Mouse (Mus musculus) ES-Bruce4 (cell line): Measurements from ENCODE around the gene Gm43638. TPM values are rescaled to one million over a fixed set of nuclear protein-coding genes. Genes with fewer than 3 reads are reported as not detected.
"Not testable (repeated sequence)": the region's sequence is repeated elsewhere in the genome, so short reads cannot be mapped to it uniquely, and the experiment has no call there.

Experiments used
- H3K27ac ChIP-seq: 2 replicates; pipeline ENCODE4 v1.5.1; 2012; ENCODE audit warnings: low read length, inconsistent platforms; ENCODE audit not compliant: insufficient read depth
- H3K27me3 ChIP-seq: 2 replicates; pipeline ENCODE4 v1.6.1; 2012; ENCODE audit warnings: mild to moderate bottlenecking, low read length, inconsistent platforms; ENCODE audit not compliant: control insufficient read depth, poor library complexity, insufficient read depth, severe bottlenecking
- H3K36me3 ChIP-seq: 2 replicates; pipeline ENCODE4 v1.6.1; 2012; ENCODE audit warnings: inconsistent platforms, mild to moderate bottlenecking, low read length, moderate library complexity; ENCODE audit not compliant: control insufficient read depth, poor library complexity, insufficient read depth, severe bottlenecking
- H3K4me1 ChIP-seq: one replicate; pipeline ENCODE4 v1.8.1; 2011; ENCODE audit warnings: low read length; ENCODE audit not compliant: control insufficient read depth, insufficient read depth
- H3K4me3 ChIP-seq: 2 replicates; pipeline ENCODE4 v1.5.1; 2011; ENCODE audit warnings: low read depth, mild to moderate bottlenecking, low read length
- H3K9ac ChIP-seq: 2 replicates; pipeline ENCODE4 v1.6.1; 2012; ENCODE audit warnings: low read depth, mild to moderate bottlenecking, inconsistent platforms; ENCODE audit not compliant: poor library complexity, severe bottlenecking
- H3K9me3 ChIP-seq: replicated peaks from 2 replicates; pipeline ENCODE4 v1.6.1; 2012; ENCODE audit warnings: mild to moderate bottlenecking, low read length, inconsistent platforms; ENCODE audit not compliant: control insufficient read depth, poor library complexity, insufficient read depth, severe bottlenecking
- CTCF ChIP-seq: IDR thresholded peaks from one replicate; pipeline ENCODE4 v1.8.1; 2011; ENCODE audit warnings: low read depth, low read length
- EP300 ChIP-seq: IDR thresholded peaks from 2 replicates; pipeline ENCODE4 v1.6.1; 2011; ENCODE audit warnings: low read depth, low read length; ENCODE audit not compliant: insufficient read depth
- POLR2A ChIP-seq: IDR thresholded peaks from one replicate; pipeline ENCODE4 v1.8.1; 2011; ENCODE audit warnings: low read length; ENCODE audit not compliant: insufficient read depth
- polyA plus RNA-seq: library from polyadenylated mRNA; stranded (reverse); fragments of >200 nt; gene quantifications from 2 replicates; pipeline ENCODE4 v1.2.4, GENCODE M21; 2011; ENCODE audit warnings: low read depth; ENCODE audit not compliant: missing spikeins, insufficient read depth, insufficient read length

The Gm43638 gene
- polyA plus RNA-seq, 1 experiment, result not detected

DNA sequence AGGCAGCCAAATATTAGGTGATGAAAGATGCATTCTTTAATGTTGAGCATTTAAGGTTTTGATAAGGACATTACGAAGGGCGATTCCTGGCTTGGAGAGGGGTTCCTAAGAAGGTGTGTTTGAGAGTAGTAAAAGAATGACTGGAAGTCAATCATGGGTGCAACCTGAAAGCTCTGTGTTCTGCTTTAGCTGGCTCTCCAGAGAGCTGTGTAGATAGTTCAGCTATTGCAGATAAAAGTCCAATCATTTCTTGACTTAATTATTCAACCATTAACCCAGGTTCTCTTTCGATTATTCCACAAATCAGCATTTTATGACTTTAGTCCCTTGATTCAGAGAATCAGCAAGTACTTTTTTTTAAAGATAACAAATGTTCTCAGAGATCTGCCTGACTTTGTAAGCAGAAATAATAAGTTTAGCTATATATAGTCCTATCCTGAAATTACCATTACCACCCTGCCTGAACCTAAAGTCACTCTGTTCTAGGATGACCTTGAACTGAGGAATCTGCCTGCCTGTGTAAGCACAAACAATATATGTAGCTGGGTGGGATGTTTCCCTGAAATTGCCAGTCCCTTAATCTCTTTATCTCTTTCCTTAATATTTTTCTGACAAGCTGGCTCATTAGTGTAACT lies 30.3 kb downstream of the Gm43638 start:
- Histone ChIP-seq H3K9ac (no peak overlapping the region), H3K36me3 (no peaks in the 10 kb centered on the region), H3K27ac (no peak overlapping the region), H3K9me3 (peaks cover 5% of the 10 kb centered on the region; the same call in 1 of the 2 replicates), H3K4me1 (no peaks in the 10 kb centered on the region), H3K4me3 (no peak overlapping the region), H3K27me3 (no peaks in the 10 kb centered on the region)
- no peak for TF ChIP-seq EP300
- TF ChIP-seq POLR2A, result no peak
- TF ChIP-seq CTCF, result no peak

DNA sequence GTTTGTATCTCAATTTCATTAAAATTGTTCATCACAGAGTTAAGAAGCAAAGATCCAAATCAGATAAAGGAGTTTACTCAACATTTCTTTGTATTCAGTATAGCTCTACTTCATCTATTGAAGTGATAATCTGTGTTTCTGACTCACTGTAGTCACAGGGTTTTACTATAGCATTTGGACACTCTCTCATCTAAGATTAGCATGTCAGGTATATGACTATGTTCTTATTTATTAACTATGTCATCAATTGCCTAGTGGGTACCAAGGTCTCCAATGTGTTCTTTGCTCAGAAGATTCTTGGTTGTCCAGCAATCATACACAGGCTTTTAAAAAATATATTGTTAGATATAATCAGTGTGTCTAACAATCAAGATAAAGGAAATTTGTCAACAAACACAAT lies 31.1 kb downstream of the Gm43638 start:
- H3K4me3 ChIP-seq, result no peak overlapping the region
- no peak for TF ChIP-seq POLR2A
- peaks cover 5% of the 10 kb centered on the region; the same call in 1 of the 2 replicates for H3K9me3 ChIP-seq
- H3K36me3 ChIP-seq, result no peaks in the 10 kb centered on the region
- H3K27me3 ChIP-seq, result no peaks in the 10 kb centered on the region
- no peak overlapping the region for H3K9ac ChIP-seq
- no peak overlapping the region for H3K27ac ChIP-seq
- H3K4me1 ChIP-seq, result no peaks in the 10 kb centered on the region

DNA sequence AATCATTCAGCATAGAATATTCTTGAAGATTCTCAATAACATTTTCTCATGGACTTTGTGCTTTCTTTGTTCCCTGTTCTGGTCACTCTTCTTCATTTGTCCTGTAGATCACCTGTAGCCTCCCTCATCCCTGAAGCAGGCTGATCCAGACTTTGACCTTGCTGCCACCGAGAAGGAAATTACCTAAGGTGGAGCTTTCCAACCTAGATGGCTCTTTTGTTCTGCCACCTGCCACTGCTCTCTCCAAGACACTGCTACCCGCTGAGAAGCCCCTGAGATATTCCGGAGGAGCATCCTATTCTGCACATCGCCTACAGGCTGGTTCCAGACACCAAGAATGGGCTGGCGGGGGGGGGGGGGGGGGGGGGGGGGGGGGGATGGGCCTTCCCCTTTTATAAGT lies 34.1 kb downstream of the Gm43638 start:
- not testable (repeated sequence) for H3K4me1 ChIP-seq, H3K9ac ChIP-seq, H3K27me3 ChIP-seq, H3K36me3 ChIP-seq, H3K4me3 ChIP-seq, H3K27ac ChIP-seq, H3K9me3 ChIP-seq
- TF ChIP-seq EP300, result peak; percentile 65; the same call in 1 of the 2 replicates

DNA sequence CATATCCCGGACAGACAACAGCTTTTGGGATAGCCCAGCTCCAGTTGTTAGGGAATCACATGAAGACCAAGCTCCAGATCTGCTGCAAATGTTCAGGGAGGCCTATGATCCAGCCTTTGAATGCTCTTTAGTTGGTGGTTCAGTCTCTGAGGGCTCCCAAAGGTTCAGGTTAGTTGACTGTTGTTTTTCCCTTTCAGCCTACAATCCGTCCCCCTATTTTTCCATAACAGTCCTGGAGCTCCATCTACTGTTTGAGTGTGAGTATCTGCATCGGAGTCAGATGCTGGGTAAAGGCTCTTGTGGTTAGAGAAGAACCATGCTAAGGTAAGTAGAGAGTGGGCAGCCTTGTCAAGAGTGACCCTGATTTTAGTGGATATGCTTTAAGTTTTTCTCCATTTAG lies 50.3 kb downstream of the Gm43638 start:
- Histone ChIP-seq H3K9ac (no peak overlapping the region), H3K36me3 (no peaks in the 10 kb centered on the region), H3K27ac (no peak overlapping the region), H3K4me1 (no peaks in the 10 kb centered on the region), H3K9me3 (no peaks in the 10 kb centered on the region; the same call in 1 of the 2 replicates), H3K4me3 (no peak overlapping the region), H3K27me3 (no peaks in the 10 kb centered on the region)
- TF ChIP-seq CTCF (no peak), EP300 (no peak), POLR2A (no peak)

DNA sequence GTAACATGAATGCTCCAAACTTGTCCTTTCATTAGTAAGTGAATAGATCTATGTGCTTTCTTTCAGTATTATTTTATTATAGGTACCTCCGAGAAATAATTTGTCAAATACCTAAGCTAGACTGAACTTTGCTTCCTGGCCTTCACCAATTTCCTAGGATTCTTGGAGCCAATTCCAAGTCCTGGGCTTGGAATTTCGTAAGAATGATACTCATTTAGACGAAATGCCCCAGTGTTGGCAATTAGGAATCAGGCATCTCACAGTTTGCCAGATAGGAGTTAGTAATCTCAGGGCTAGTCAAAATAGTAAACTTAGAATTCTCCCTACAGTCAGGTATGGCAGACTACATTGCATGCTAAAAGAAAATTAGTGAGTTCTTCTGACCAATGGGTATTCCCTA lies 60.9 kb downstream of the Gm43638 start:
- H3K36me3 ChIP-seq, result no peaks in the 10 kb centered on the region
- H3K9ac ChIP-seq, result no peak overlapping the region

DNA sequence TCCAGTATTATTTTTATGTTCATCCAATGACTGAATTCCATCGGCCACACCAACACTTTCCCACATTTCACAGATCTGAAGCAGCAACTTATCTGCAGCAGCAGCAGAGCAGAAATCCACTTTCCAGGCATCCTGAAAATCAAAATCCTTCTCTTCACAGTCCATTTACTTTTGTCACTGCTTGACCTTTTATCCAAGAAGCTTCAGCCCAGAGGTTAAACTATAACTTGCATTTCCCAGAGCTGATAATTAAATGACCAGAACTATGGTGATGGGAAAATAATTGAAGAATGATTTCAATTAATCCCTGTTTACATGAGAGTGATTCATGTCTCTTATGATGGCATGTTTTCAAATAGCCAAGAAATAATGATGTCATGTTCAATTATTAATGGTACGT lies 62.6 kb downstream of the Gm43638 start, which contains the start of gene Ugt2b38:
Gene Ugt2b38 (minus strand): TSS at position 163 of the 400 bp plus-strand sequence.
- H3K27me3 ChIP-seq, H3K4me1 ChIP-seq, H3K36me3 ChIP-seq, H3K4me3 ChIP-seq, H3K9ac ChIP-seq, H3K27ac ChIP-seq, H3K9me3 ChIP-seq: not testable (repeated sequence)

More for the DNA sequence above, 60.9 kb downstream of the Gm43638 start:
- no peak for TF ChIP-seq EP300
- no peak for TF ChIP-seq POLR2A
- TF ChIP-seq CTCF, result no peak
- Histone ChIP-seq H3K9me3 (no peaks in the 10 kb centered on the region), H3K4me3 (no peak overlapping the region), H3K27ac (no peak overlapping the region), H3K27me3 (no peaks in the 10 kb centered on the region), H3K4me1 (no peaks in the 10 kb centered on the region)

Other genes with a start within 250 kb of the Gm43638 start
- gene Ugt2b37, start 232.0 kb downstream of the Gm43638 start, polyA plus RNA-seq, result not detected in 2 replicates
- not detected in 2 replicates for gene Ugt2a3, start 149.6 kb downstream of the Gm43638 start, polyA plus RNA-seq
- not detected in 2 replicates for gene Ugt2b38, start 62.6 kb downstream of the Gm43638 start, polyA plus RNA-seq
- not detected in 2 replicates for gene Ugt2a2, start 4.5 kb downstream of the Gm43638 start, polyA plus RNA-seq
- not detected in 2 replicates for gene Ugt2a1, start 4.1 kb upstream of the Gm43638 start, polyA plus RNA-seq
- not detected in 2 replicates for gene Sult1b1, start 51.4 kb upstream of the Gm43638 start, polyA plus RNA-seq
- gene Sult1d1, start 82.2 kb upstream of the Gm43638 start, polyA plus RNA-seq, result not detected in 2 replicates
- not detected in 2 replicates for gene Sult1e1, start 104.8 kb upstream of the Gm43638 start, polyA plus RNA-seq
- gene Csn1s1, start 179.4 kb upstream of the Gm43638 start, polyA plus RNA-seq, result not detected in 2 replicates
- not detected in 2 replicates for gene Csn2, start 212.8 kb upstream of the Gm43638 start, polyA plus RNA-seq